In the genomic region with DNA sequence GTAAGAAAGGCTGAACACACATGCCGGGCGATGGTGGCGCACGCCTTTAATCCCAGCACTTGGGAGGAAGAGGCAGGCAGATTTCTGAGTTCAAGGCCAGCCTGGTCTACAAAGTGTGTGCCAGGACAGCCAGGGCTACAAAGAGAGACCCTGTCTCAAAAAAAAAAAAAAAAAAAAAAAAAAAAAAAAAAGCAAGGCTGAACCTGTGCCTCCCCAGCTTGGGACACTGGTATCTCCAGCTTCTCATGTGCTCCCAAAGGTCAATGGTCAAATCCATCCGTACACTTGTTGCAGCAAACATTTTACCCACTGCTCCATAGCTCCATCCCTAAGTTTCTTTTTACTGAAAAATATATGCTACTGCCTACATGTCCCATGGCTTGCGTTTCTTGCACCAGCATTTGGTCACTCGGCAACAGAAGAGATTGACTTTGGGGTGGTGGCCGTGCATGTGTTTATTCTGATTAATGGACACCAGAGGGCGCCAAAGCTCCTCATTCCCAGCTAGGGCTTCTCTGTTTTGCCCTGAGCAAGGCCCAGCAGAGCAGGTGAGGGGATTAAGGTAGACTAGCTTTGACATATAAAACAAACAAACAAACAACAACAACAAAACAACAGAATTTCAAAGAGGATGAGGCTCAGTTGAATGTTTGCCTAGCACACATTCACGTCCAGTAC, we compare ENCODE assay signal across 8 mouse cellular contexts. TPM values are rescaled to one million over a fixed set of nuclear protein-coding genes. Genes with fewer than 3 reads are reported as not detected.
DNase-seq lines count a peak whose midpoint lies in the region; ATAC-seq and TF ChIP-seq lines count a peak whose summit lies in the region.

No protein-coding gene starts in this region.

- 47% methylated on average over 10 of the region's 10 CpGs for WGBS in heart, embryonic 10.5 days
- 50% methylated on average over 10 of the region's 10 CpGs for WGBS in kidney, embryonic 16.5 days
- WGBS in liver, embryonic 14.5 days (ENCODE audit: insufficient replicate concordance), result 50% methylated on average over 10 of the region's 10 CpGs

- H3K27ac ChIP-seq in heart, embryonic 10.5 days, result no peak overlapping the region
- H3K27ac ChIP-seq in kidney, embryonic 16.5 days (ENCODE audit: low read length), result no peak overlapping the region
- no peak overlapping the region for H3K27ac ChIP-seq in liver, embryonic 14.5 days

- DNase-seq in CD4-positive, CD25-positive, alpha-beta regulatory T cell, adult 2 months (ENCODE audit: low read depth, low spot score), result peak; percentile 91
- DNase-seq in adrenal gland, adult 18-20 months (ENCODE audit: low spot score in 2 of 2), result peak; percentile 64 to 70
- DNase-seq in embryo, embryonic 11 days, result peak; percentile 83
- peak; percentile 87 for DNase-seq in heart, embryonic 10.5 days (ENCODE audit: low spot score)
- peak; percentile 64 to 65 (median 65) for DNase-seq in liver, embryonic 14.5 days (ENCODE audit: low read depth in 3 of 3, low spot score in 3 of 3)
- DNase-seq in neural tube, embryonic 10.5 days (ENCODE audit: extremely low spot score, low spot score), result peak; percentile 72
- DNase-seq in telencephalon, adult 2 months (ENCODE audit: low read depth, low spot score), result peak; percentile 44

- H3K9me3 ChIP-seq in heart, embryonic 10.5 days, result no peaks in the 10 kb centered on the region
- no peaks in the 10 kb centered on the region for H3K9me3 ChIP-seq in kidney, embryonic 16.5 days (ENCODE audit: low read length)
- no peaks in the 10 kb centered on the region for H3K9me3 ChIP-seq in liver, embryonic 14.5 days (ENCODE audit: control insufficient read depth, low read length)

- 0 out of 2 replicates have a peak, but pooled peaks have one; percentile 64 for ATAC-seq in kidney, embryonic 16.5 days (ENCODE audit: low FRiP score, low TSS enrichment)
- ATAC-seq in liver, embryonic 14.5 days (ENCODE audit: insufficient read depth), result peak; percentile 48

- H3K4me2 ChIP-seq in kidney, embryonic 16.5 days (replicated peaks; ENCODE audit: low read depth, low read length), result no peak overlapping the region
- H3K4me2 ChIP-seq in liver, embryonic 14.5 days (ENCODE audit: low read depth), result no peak overlapping the region

- TF ChIP-seq EP300 in liver, embryonic 14.5 days (IDR thresholded peaks at IDR 0.05; ENCODE audit: low read depth), result no peak

- no peak overlapping the region for H3K4me3 ChIP-seq in heart, embryonic 10.5 days
- no peak overlapping the region for H3K4me3 ChIP-seq in kidney, embryonic 16.5 days (ENCODE audit: low read length)
- H3K4me3 ChIP-seq in liver, embryonic 14.5 days (ENCODE audit: insufficient read depth in 1 of 2, low read depth in 2 of 2, low read length in 2 of 2), result no peak overlapping the region

- no peaks in the 10 kb centered on the region for H3K27me3 ChIP-seq in heart, embryonic 10.5 days (ENCODE audit: insufficient read depth, poor library complexity, severe bottlenecking)
- H3K27me3 ChIP-seq in kidney, embryonic 16.5 days (ENCODE audit: insufficient read depth, low read length), result no peaks in the 10 kb centered on the region
- H3K27me3 ChIP-seq in liver, embryonic 14.5 days (ENCODE audit: control insufficient read depth, insufficient read depth, low read length), result no peaks in the 10 kb centered on the region

- no peak overlapping the region for H3K9ac ChIP-seq in kidney, embryonic 16.5 days (replicated peaks; ENCODE audit: low read length)
- no peak overlapping the region for H3K9ac ChIP-seq in liver, embryonic 14.5 days (replicated peaks)

- no peaks in the 10 kb centered on the region for H3K4me1 ChIP-seq in heart, embryonic 10.5 days
- H3K4me1 ChIP-seq in kidney, embryonic 16.5 days (ENCODE audit: insufficient read depth, low read length), result no peaks in the 10 kb centered on the region
- peaks cover 0 to 11% of the 10 kb centered on the region in 2 experiments; a peak in 3 of 4 replicates for H3K4me1 ChIP-seq in liver, embryonic 14.5 days (replicated peaks; ENCODE audit: control insufficient read depth in 2 of 2, insufficient read depth in 2 of 2, low read length in 1 of 2)

- H3K36me3 ChIP-seq in heart, embryonic 10.5 days, result 0 out of 2 replicates have a peak, but pooled peaks cover 2% of the 10 kb centered on the region
- H3K36me3 ChIP-seq in kidney, embryonic 16.5 days (ENCODE audit: insufficient read depth, low read length), result no peaks in the 10 kb centered on the region
- H3K36me3 ChIP-seq in liver, embryonic 14.5 days (replicated peaks; ENCODE audit: control insufficient read depth, insufficient read depth, low read depth), result no peaks in the 10 kb centered on the region; the same call in 1 of the 2 replicates

- peak; percentile 94 for TF ChIP-seq CTCF in liver, embryonic 14.5 days (IDR thresholded peaks at IDR 0.05; ENCODE audit: low read depth)

RNA-seq across cellular contexts. Expression of gene Yipf2, which starts 9.2 kb away (rescaled TPM):
- total RNA-seq in adrenal gland, adult 18-20 months (2021), result 10 to 100 TPM; 20.1 to 24.1 TPM
- 17.1 and 22.8 TPM in 2 replicates for polyA plus RNA-seq in heart, embryonic 10.5 days (2016; fragmentation: Nextera tagmentation; extraction: Ambion mirVana)
- 40.1 and 43.8 TPM in 2 replicates for polyA plus RNA-seq in kidney, embryonic 16.5 days (2015; fragmentation: Nextera tagmentation; extraction: Ambion mirVana)
- 6.1 and 6.6 TPM in 2 replicates for polyA plus RNA-seq in liver, embryonic 14.5 days (2012; rRNA removed)
- polyA plus RNA-seq in liver, embryonic 14.5 days (2014; fragmentation: Nextera tagmentation; extraction: Ambion mirVana), result 7.7 and 9.0 TPM in 2 replicates

RNA-seq across cellular contexts. Expression of gene Timm29, which starts 9.3 kb away (rescaled TPM):
- total RNA-seq in adrenal gland, adult 18-20 months (2021), result 10 to 100 TPM; 51.4 to 64.4 TPM
- polyA plus RNA-seq in heart, embryonic 10.5 days (2016; fragmentation: Nextera tagmentation; extraction: Ambion mirVana), result 27.4 and 33.3 TPM in 2 replicates
- polyA plus RNA-seq in kidney, embryonic 16.5 days (2015; fragmentation: Nextera tagmentation; extraction: Ambion mirVana), result 29.3 and 30.7 TPM in 2 replicates
- 14.6 and 15.3 TPM in 2 replicates for polyA plus RNA-seq in liver, embryonic 14.5 days (2012; rRNA removed)
- polyA plus RNA-seq in liver, embryonic 14.5 days (2014; fragmentation: Nextera tagmentation; extraction: Ambion mirVana), result 17.0 and 21.9 TPM in 2 replicates

RNA-seq across cellular contexts. Expression of gene Smarca4, which starts 14.1 kb away (rescaled TPM):
- 10 to 100 TPM; 63.3 to 81.0 TPM for total RNA-seq in adrenal gland, adult 18-20 months (2021)
- polyA plus RNA-seq in heart, embryonic 10.5 days (2016; fragmentation: Nextera tagmentation; extraction: Ambion mirVana), result 91.1 and 113 TPM in 2 replicates
- polyA plus RNA-seq in kidney, embryonic 16.5 days (2015; fragmentation: Nextera tagmentation; extraction: Ambion mirVana), result 91.2 and 104 TPM in 2 replicates
- 17.0 and 20.6 TPM in 2 replicates for polyA plus RNA-seq in liver, embryonic 14.5 days (2012; rRNA removed)
- 17.7 and 22.6 TPM in 2 replicates for polyA plus RNA-seq in liver, embryonic 14.5 days (2014; fragmentation: Nextera tagmentation; extraction: Ambion mirVana)

RNA-seq across cellular contexts. Expression of gene Carm1, which starts 55.2 kb away (rescaled TPM):
- total RNA-seq in adrenal gland, adult 18-20 months (2021), result 10 to 100 TPM; 40.4 to 43.3 TPM
- 49.0 and 59.6 TPM in 2 replicates for polyA plus RNA-seq in heart, embryonic 10.5 days (2016; fragmentation: Nextera tagmentation; extraction: Ambion mirVana)
- polyA plus RNA-seq in kidney, embryonic 16.5 days (2015; fragmentation: Nextera tagmentation; extraction: Ambion mirVana), result 27.1 and 32.1 TPM in 2 replicates
- polyA plus RNA-seq in liver, embryonic 14.5 days (2012; rRNA removed), result 25.6 and 26.4 TPM in 2 replicates
- polyA plus RNA-seq in liver, embryonic 14.5 days (2014; fragmentation: Nextera tagmentation; extraction: Ambion mirVana), result 13.6 and 17.1 TPM in 2 replicates
